Mouse (Mus musculus) G1E (cell line): ENCODE measurements around the gene Glb1.

ENCODE experiments used
- CTCF ChIP-seq: IDR thresholded peaks from 2 replicates; pipeline ENCODE4 v1.5.1; 2012; ENCODE audit warnings: low read depth, low read length, inconsistent platforms, mixed read lengths
- GATA1 ChIP-seq: IDR thresholded peaks from 2 replicates; pipeline ENCODE4 v1.6.1; 2012; ENCODE audit warnings: borderline replicate concordance, low read length, inconsistent platforms, mixed read lengths
- GATA2 ChIP-seq: IDR thresholded peaks from 2 replicates; pipeline ENCODE4 v1.6.1; 2012; ENCODE audit warnings: low read depth, low read length, inconsistent platforms, borderline replicate concordance
- POLR2AphosphoS5 ChIP-seq: IDR thresholded peaks from 2 replicates; pipeline ENCODE4 v1.6.1; 2012; ENCODE audit warnings: low read depth, low read length, inconsistent platforms; ENCODE audit not compliant: insufficient replicate concordance
- TAL1 ChIP-seq: conservative IDR thresholded peaks from 2 replicates; pipeline ENCODE4 v1.6.1; 2012; ENCODE audit warnings: low read depth, low read length, inconsistent platforms, mixed read lengths

DNA sequence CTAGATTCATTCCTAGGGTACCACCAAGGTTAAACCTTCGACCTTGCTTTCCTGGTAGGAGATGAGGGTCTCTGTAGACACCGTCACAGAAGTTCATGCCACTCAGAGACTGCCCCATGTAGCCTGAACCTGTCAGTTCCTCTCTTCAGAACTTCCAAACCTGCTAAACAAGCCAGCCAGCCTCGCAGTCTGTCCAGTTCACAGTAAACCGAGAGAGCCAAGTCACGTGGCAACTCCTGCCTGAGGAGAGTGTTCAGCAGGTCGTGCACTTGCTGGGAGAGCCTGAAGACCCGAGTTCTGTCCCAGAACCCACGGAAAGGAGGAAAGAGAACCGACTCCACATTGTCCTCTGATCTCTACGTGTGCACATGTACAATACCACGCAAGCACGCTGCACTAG lies 13.0 kb downstream of the Glb1 start:
- TF ChIP-seq CTCF (no peak), GATA1 (no peak), POLR2AphosphoS5 (no peak), TAL1 (no peak), GATA2 (no peak)
